Mouse (Mus musculus) small intestine, adult 2 months (tissue): ENCODE measurements around the gene Prtg.

Experiments
- CTCF ChIP-seq: fragments of 200-500 bp; IDR thresholded peaks from 2 replicates; pipeline ENCODE4 v1.5.1; 2012; ENCODE audit warnings: low read depth, mild to moderate bottlenecking, control low read depth, inconsistent platforms, low read length, moderate library complexity, mixed read lengths; ENCODE audit not compliant: insufficient replicate concordance, insufficient read length; ENCODE audit errors: extremely low read depth
- POLR2A ChIP-seq: fragments of 200-500 bp; IDR thresholded peaks from 2 replicates; pipeline ENCODE4 v1.6.1; 2012; ENCODE audit warnings: low read depth, mild to moderate bottlenecking, control low read depth, inconsistent platforms, low read length, moderate library complexity

DNA sequence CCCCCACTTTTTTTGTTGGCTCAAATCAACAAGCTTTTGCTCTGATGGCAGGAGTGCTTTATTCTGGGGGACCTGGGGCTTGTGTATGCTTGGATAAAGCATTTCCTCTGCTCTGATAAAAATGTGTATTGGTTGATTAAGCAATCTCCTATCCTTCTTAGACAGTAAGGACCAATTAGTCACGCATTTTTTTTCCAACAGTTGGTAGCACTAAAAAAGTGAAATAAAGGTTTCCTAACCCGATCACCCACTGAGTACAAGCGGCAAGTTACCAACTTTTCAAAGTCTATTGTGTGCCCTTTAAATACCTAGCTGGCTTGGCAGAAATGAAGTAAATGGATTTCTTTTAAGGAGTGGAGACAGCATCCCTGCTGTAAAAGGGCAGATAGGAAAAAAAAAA is 1.9 kb downstream of the Prtg start:
- TF ChIP-seq CTCF (no peak), POLR2A (no peak)
